Mouse (Mus musculus) small intestine, adult 2 months (tissue): ENCODE data around the gene Zfp111. TPM values are rescaled to one million over a fixed set of nuclear protein-coding genes. Genes with fewer than 3 reads are reported as not detected.

Experiments used
- H3K27ac ChIP-seq: fragments of 200-500 bp; 2 replicates; pipeline ENCODE4 v1.5.1; 2012; ENCODE audit warnings: low read depth, low read length, control low read depth, inconsistent platforms; ENCODE audit not compliant: insufficient read depth
- H3K27me3 ChIP-seq: fragments of 200-500 bp; 2 replicates; pipeline ENCODE4 v1.6.1; 2012; ENCODE audit warnings: mild to moderate bottlenecking, moderate library complexity, low read length, inconsistent platforms; ENCODE audit not compliant: control insufficient read depth, insufficient read depth
- H3K36me3 ChIP-seq: fragments of 200-500 bp; 2 replicates; pipeline ENCODE4 v1.6.1; 2012; ENCODE audit warnings: mild to moderate bottlenecking, low read length, control low read depth, inconsistent platforms; ENCODE audit not compliant: control insufficient read depth, insufficient read depth
- H3K4me1 ChIP-seq: fragments of 200-500 bp; 2 replicates; pipeline ENCODE4 v1.6.1; 2012; ENCODE audit warnings: low read length, inconsistent platforms, mixed read lengths; ENCODE audit not compliant: control insufficient read depth, insufficient read depth, insufficient read length
- H3K4me3 ChIP-seq: fragments of 200-500 bp; 2 replicates; pipeline ENCODE4 v1.5.1; 2012; ENCODE audit warnings: low read depth, mild to moderate bottlenecking, control low read depth, inconsistent platforms, low read length, moderate library complexity
- CTCF ChIP-seq: fragments of 200-500 bp; IDR thresholded peaks from 2 replicates; pipeline ENCODE4 v1.5.1; 2012; ENCODE audit warnings: low read depth, mild to moderate bottlenecking, control low read depth, inconsistent platforms, low read length, moderate library complexity, mixed read lengths; ENCODE audit not compliant: insufficient replicate concordance, insufficient read length; ENCODE audit errors: extremely low read depth
- POLR2A ChIP-seq: fragments of 200-500 bp; IDR thresholded peaks from 2 replicates; pipeline ENCODE4 v1.6.1; 2012; ENCODE audit warnings: low read depth, mild to moderate bottlenecking, control low read depth, inconsistent platforms, low read length, moderate library complexity
- WGBS: fragments of 180-500 bp; shearing (Covaris S2); methylation state at CpG from one replicate; pipeline ENCODE4 v1.1.7; 2018; 5-methylcytosine and 5-hydroxymethylcytosine counted together
- polyA plus RNA-seq: library from polyadenylated mRNA; depleted of rRNA; stranded (reverse); fragments of >200 nt; gene quantifications from 2 replicates; pipeline ENCODE4 v1.2.3, GENCODE M21; 2012

Zfp111 gene
- polyA plus RNA-seq, 1 experiment, result 0.70 TPM

DNA sequence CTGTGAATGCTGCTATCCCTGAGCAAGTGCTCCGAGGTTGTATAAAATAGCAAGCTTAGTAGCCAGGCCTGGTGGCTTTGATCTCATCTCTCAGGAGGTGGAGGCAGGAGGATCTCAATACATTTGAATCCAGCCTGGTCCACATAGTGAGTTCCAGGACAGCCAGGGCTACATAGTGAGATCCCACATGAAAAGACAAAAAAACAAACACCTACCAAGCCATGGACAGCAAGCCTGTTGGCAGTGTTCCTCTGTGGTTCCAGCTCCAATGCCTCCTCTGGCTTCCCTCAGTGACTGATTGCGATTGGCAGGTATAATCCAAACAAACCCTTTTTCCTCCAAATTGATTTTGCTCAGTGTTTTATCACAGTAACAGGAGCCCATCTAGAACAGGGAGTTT, 947 bp downstream of the Zfp111 start:
- Histone ChIP-seq H3K27ac (no peak overlapping the region), H3K4me3 (no peak overlapping the region), H3K36me3 (no peaks in the 10 kb centered on the region), H3K27me3 (no peaks in the 10 kb centered on the region), H3K4me1 (no peaks in the 10 kb centered on the region)
- no peak for TF ChIP-seq POLR2A
- no peak for TF ChIP-seq CTCF
- 73% methylated on average over 2 of the region's 2 CpGs for WGBS

DNA sequence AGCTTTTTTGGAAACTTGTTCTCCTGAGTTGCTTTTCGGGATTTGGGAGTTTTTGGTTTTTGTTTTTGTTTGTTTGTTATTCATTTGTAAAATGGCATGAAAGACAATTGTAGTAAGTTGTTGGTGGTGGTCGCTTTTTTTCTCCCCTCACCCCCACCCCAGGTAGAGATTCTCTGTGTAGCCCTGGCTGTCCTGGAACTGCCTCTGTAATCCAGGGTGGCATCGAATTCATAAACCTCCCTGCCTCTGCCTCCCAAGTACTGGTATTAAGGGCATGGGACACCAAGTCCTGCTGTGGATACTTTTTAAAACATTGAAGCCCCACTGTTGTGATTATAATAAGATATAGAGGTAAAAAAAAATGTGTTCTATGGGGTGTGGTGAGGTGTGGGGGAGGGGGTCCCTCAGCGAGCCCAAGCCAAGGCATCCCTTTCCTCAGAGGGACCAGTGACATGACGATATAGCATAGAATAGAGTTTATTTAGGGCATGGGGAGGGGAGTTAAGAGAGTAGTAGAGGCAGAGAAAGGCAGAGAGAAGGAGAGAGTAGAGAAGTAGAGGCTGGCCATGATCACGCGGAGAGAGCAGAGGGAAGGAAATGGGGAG, 2.9 kb downstream of the Zfp111 start:
- 62% methylated on average over 7 of the region's 7 CpGs for WGBS
- peaks cover 2% of the 10 kb centered on the region; the same call in 1 of the 2 replicates for H3K36me3 ChIP-seq
- no peaks in the 10 kb centered on the region for H3K27me3 ChIP-seq
- TF ChIP-seq CTCF (no peak), POLR2A (no peak)
- H3K4me3 ChIP-seq, result no peak overlapping the region
- H3K4me1 ChIP-seq, result no peaks in the 10 kb centered on the region
- no peak overlapping the region for H3K27ac ChIP-seq

DNA sequence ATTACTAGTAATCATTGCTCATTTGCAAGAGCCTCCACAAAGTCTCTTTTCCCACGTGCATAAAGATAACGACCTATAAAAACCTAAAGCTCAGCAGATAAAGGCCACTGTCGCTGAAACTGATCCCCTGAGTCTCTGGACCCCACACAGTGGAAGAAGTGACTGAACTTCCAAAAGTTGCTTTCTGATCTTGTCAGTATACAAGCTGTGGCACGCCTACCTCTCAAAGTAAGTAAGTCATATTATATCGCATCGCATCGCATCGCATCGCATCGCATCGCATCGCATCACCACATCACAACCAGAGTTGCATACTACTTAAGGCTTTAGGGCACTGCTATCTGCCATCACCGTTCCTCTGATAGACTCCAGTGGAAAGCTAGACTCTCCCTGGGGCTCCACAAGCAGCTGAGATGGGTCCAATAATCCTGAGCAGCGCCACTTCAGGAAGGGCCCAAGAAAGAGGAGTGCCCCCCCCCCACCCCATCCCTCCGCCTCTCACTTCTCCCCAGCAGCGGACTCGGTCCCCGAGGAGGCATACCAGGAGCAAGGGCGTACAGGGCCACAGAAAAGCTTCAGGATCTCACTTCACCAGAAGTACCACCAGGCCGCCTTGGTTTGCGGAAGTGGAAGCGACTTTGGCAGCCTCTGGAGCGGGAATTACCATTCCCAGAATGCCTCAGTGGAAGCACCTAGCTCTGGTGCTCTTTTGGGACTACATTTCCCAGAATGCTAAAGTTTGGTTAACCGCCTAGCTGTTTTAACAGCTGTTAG, 3.6 kb downstream of the Zfp111 start:
- Histone ChIP-seq H3K4me1 (no peaks in the 10 kb centered on the region), H3K36me3 (peaks cover 2% of the 10 kb centered on the region), H3K27ac (no peak overlapping the region), H3K4me3 (peak overlapping the region; percentile 93), H3K27me3 (no peaks in the 10 kb centered on the region)
- TF ChIP-seq POLR2A, result no peak
- no peak for TF ChIP-seq CTCF
- 8% methylated on average over 24 of the region's 24 CpGs for WGBS

DNA sequence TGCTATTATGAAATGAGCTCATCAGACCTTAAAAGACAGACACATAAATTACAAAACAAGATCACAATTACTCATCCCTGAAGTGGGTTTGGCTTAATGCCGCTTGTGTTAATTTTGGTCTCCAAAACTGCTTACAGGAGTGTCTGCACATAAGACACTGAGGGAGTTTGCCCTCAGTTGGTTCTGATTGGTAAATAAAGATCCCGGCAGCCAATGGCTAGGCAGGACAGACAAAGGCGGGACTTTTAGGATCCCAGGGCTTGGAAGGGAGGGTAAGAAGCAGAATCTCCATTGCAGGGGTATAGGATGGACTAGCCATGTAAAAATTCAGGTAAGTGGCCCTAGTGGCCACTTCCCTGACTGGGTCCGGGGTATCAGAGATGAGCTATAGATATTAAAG, 14.3 kb downstream of the Zfp111 start:
- H3K27me3 ChIP-seq, result no peaks in the 10 kb centered on the region; the same call in 1 of the 2 replicates
- no peak overlapping the region for H3K4me3 ChIP-seq
- no peak overlapping the region for H3K27ac ChIP-seq
- H3K4me1 ChIP-seq, result no peaks in the 10 kb centered on the region
- WGBS, result 97% methylated on average over 4 of the region's 4 CpGs
- peaks cover 26% of the 10 kb centered on the region for H3K36me3 ChIP-seq
- no peak for TF ChIP-seq CTCF
- TF ChIP-seq POLR2A, result no peak

DNA sequence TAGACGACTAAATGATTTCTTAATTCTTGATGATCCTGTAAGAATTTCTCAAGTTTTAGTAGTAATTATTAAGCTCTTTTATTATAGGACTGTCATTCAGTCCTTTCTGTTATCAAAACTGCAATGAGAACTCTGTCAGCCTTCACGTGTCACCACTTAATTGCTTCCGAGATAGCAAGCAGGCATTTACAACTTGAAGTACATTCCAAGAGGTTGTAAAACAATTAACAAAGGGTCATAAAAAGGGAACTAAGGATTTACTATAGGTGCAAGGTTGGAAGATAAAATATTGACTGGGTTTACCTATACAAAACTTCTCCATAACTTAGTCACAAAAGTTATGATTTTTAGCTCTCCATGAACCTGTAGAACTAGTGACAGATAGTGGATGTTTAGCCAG, 18.1 kb downstream of the Zfp111 start:
- Histone ChIP-seq H3K4me3 (no peak overlapping the region), H3K4me1 (no peaks in the 10 kb centered on the region), H3K27me3 (no peaks in the 10 kb centered on the region; the same call in 1 of the 2 replicates), H3K27ac (no peak overlapping the region), H3K36me3 (peaks cover 5% of the 10 kb centered on the region)
- TF ChIP-seq POLR2A, result no peak
- no peak for TF ChIP-seq CTCF
- WGBS, result 38% methylated on average over 3 of the region's 3 CpGs

DNA sequence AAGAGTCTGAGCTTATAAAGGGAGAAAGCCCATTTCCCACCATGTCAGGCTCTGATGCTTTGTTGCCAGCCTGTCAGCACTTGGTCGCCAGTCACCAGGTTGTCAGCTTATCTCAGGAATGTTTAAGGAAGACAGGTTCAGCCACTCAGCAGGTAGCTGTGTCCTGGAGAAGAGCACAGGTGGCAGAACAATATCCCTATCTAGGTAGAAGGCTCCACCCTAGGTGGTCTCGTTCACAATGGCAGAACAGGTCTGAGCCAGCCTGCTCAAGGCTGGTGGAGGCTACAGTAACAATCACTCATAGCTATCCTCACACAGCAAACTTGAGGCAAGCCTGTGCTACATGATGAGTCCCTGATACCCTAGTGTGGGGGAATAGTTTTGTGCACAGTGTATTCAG, 19.9 kb downstream of the Zfp111 start:
- 39% methylated on average over 2 of the region's 2 CpGs for WGBS
- Histone ChIP-seq H3K27ac (no peak overlapping the region), H3K4me3 (no peak overlapping the region), H3K4me1 (no peaks in the 10 kb centered on the region), H3K36me3 (peaks cover 2% of the 10 kb centered on the region; the same call in 1 of the 2 replicates), H3K27me3 (no peaks in the 10 kb centered on the region; the same call in 1 of the 2 replicates)
- TF ChIP-seq POLR2A, result no peak
- no peak for TF ChIP-seq CTCF

DNA sequence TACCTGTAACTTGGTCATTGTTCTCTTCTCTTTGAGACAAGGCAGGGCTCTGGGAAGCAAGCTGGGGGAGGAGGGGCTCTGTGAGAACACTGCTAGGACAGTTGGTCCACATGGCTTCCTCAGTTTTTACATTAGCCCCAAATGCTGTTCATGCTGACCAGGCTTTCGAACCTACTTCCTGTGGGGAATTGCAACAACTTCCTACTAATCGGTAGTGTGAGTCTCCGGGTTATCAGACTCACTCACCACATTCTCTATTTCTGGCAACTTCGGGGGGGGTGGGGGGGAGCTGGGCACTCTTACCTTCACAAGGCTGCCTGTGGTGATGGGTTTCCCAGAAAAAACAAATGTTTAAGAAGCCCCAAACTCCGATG, 21.7 kb downstream of the Zfp111 start:
- H3K4me3 ChIP-seq, result no peak overlapping the region
- no peak overlapping the region for H3K27ac ChIP-seq
- WGBS, result 73% methylated on average over 5 of the region's 5 CpGs
- H3K4me1 ChIP-seq, result no peaks in the 10 kb centered on the region
- H3K27me3 ChIP-seq, result no peaks in the 10 kb centered on the region; the same call in 1 of the 2 replicates
- TF ChIP-seq CTCF, result no peak
- no peak for TF ChIP-seq POLR2A
- H3K36me3 ChIP-seq, result peaks cover under 1% of the 10 kb centered on the region; the same call in 1 of the 2 replicates
